Mouse (Mus musculus) large intestine, adult 2 months (tissue): ENCODE data around the gene Lrrc15. TPM values are rescaled to one million over a fixed set of nuclear protein-coding genes. Genes with fewer than 3 reads are reported as not detected.

Experiments used
- DNase-seq: peaks from one replicate; pipeline ENCODE4 v3.0.0-alpha.2; 2012; ENCODE audit warnings: low read depth, low spot score
- WGBS: fragments of 180-500 bp; shearing (Covaris S2); methylation state at CpG from one replicate; pipeline ENCODE4 v1.1.7; 2018; 5-methylcytosine and 5-hydroxymethylcytosine counted together
- polyA plus RNA-seq: library from polyadenylated mRNA; depleted of rRNA; stranded (reverse); fragments of >200 nt; gene quantifications from 2 replicates; pipeline ENCODE4 v1.2.3, GENCODE M21; 2012; rRNA removed

Gene Lrrc15
- polyA plus RNA-seq = 0.02 and 0.03 TPM in 2 replicates

DNA sequence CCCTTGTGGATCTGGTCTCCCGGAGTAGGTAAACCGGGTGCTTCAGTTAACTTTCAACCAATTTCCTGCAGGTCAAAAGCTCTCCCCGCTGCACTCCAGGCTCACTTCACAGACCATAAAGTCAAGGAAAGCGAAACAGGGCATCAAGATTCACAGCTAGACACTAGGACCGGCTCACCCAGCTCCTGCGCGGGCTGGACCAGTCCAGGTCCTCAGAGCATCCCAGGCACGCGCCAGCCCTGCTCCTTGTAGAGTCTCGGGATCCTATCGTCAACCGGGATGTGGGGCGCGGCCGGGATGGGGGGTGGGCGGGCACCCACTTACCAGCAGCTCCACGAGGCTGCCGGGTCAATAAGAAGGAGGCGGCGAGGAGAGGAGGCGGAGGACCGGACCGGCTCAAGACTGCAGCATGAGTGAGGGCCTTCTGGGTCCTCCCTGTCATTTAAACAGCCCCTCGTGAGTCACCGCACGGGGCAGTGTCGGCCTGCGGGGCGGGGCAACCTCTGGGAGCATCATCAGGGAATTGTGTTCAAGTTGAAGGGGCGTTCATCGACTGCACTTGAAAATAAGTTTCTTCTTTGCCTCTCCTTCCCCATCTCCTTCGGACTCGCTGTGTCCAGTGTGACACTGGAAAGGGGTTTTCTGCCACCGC lies at the start of gene Lrrc15:
Lrrc15 (minus strand) TSS at position 413 of the 652 bp plus-strand sequence.
- DNase-seq = no peak
- 5% methylated on average over 34 of the region's 34 CpGs for WGBS

DNA sequence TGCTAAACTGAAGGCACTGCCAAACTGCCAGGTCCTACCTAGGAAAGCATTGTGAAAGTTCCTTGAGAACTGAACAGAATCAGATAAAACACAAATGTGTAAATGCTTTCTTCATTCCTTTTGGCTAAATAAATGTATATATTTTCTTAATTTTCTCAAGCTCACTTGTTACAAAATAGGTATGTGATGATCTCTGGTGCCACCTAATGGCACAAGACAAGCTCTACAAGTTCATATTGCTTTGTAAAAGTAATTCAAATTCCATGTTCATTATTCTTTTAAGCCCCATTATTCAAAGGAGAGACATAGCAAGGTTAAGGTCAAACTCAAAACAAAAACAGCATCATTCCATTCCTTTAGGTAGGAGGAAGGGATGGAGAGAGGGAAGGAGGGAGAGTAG lies 31.2 kb upstream of the Lrrc15 start:
- DNase-seq = no peak

DNA sequence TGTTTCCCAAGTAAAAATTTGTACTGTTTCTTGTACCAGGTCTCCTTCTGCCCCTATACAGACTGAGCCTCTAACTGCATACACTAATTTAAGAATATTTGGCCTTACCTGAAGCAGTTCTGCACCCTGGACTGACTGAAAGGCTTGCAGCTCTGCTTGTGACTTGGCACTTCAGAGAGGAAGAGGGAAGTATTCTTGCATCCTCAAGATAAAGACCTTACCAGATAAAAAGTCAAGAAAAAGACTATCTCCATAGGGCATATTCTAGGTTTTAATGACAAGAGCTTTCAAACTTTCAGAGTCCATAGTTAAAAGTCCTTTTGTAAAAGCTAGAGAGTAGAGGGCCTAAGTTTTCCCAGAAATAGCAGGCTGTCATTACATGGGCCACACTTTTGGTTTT lies 27.6 kb upstream of the Lrrc15 start, which contains the start of gene Gp5:
Gp5 (minus strand) TSS at position 133 of the 400 bp plus-strand sequence.
- DNase-seq = no peak

DNA sequence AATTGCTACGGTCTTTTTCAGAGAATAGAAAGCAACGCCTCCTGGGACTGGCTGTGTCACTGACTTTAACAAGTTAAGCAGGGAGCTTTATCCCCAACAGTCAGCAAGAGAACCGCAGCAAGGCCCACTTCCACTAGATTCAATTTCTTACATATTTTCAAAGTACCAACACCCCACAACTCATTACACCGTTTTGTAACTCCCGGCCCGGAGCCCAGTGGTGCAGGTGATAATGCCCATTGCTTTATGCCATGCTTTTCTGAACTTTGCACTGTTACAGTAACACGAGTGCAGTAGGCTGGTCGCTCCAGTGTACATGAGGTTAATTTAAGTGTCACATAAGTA lies 27.1 kb upstream of the Lrrc15 start:
- no peak for DNase-seq

DNA sequence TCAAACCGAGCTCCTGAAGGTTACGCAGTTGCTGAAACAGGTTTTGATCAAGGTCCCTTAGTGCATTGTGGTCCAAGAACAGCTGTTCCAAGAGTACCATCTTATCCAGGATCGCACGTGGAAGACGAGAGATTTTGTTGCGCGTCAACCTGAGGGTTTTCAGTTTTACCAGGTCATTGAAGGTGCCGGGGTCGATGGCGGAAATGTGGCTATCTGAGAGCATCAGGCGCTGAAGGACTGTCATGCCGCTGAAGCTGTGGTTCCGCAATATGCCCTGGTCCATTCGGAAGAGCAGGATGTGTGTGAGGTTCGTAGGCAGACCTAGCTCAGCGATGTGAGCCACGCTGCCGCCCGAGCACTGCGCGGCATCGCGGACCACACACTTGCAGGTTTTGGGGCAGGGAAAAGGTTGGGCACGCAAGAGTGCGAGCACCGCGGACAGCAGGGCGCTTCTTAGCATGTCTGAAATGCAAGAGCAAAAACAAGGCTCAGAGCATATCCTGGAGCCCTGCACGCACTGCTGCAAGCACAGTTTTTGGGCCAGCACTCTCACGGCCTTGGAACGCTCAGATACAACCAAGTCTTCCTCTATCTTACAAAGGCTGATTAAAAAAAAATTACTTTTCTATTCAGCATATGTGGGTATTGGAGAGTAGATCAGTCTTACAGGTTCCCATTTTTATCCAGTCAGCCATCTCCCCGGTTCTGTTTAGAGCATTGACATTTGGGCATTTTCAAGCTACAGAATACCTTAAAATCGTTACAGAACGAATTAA lies 26.5 kb upstream of the Lrrc15 start:
- 8% methylated on average over 34 of the region's 34 CpGs for WGBS
- no peak for DNase-seq

More for the DNA sequence above, 27.1 kb upstream of the Lrrc15 start:
- WGBS = 34% methylated on average over 8 of the region's 8 CpGs

DNA sequence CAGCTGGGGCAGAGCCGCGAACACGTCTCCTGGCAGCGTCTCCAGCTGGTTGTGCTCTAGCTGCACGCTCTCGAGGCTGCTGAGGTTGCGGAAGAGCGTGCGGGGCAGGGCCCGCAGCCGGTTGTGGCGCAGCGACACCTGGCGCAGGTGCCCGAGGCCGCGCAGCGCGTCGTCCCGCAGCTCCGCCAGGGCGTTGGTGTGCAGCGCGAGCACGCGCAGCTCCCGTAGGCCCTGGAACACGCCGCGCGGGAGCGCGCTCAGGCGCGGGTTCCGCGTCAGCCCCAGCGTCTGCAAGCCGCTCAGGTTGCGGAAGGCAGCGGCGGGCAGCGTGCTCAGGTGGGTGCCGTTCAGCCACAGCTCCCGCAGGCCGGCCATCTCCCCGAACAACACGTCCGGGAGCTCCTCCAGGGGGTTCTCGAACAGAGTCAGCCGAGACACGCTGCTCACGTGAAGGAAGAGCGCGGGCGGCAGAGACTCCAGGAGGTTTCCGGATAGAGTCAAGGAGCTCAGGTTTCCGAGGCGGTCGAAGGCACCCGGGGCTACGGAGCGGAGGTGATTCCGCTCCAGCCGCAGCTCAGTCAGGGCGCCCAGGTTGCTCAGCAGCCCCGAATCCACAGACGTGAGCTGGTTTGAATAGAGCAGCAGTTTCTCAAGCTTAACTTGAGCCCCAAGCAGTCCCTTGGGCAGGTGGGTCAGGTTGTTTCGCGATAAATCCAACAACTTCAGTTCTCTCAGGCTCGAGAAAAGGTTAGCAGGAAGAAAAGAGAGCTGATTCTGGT lies 25.7 kb upstream of the Lrrc15 start:
- whole genome bisulfite sequencing = 2% methylated on average over 72 of the region's 72 CpGs

DNA sequence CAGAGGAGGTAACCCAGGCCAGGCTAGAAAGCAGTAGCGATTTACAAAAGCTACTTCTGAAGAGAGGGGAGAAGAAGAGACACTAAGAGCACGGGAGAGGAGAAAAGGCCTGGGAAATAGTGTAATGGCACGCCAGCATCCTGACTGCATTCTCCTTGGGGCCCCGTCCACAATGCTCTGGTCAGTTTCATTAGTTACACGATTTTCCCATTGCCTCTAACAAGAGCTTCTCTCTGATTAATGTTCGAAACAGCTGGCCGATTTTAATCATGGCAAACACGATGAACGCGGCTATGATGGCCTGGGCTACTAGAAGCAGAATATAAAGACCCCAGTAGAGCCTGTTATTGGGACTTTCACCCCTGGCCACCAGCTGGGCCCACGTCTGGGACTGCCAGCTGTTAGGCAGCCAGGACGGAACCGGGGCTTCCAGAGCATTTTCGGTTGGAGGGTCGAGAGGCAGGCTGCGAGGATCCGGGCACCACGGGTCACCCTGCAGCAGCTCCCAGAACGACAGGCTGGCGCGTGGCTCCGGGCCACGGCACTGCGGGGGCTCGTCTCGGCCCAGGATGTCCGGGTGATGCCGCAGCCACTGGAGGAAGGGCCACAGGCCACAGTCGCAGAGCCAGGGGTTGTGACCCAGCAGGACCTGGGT lies 25.0 kb upstream of the Lrrc15 start:
- no peak for DNase-seq
- 31% methylated on average over 29 of the region's 29 CpGs for WGBS

More for the DNA sequence above, 25.7 kb upstream of the Lrrc15 start:
- DNase-seq = no peak

DNA sequence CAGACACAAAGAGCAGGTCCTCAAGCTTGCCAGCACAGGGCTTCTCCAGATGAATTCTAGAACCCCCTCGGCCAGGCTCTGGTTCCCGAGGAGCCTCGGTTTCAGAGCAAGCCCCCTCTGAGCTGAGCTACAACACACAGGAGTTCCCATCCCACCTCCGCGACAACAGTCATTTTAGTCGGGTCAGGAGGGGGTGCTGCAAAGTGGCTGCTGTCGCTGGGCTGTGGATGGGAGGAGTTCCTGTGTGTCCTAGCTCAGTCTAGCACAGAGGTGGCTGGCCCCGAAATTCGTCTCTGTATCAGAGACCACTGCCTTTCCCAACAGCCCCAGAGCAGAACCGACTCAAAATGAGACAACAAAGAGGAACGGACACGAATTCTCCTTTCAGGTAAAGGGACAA lies 24.2 kb upstream of the Lrrc15 start:
- 70% methylated on average over 12 of the region's 12 CpGs for WGBS
- no peak for DNase-seq

DNA sequence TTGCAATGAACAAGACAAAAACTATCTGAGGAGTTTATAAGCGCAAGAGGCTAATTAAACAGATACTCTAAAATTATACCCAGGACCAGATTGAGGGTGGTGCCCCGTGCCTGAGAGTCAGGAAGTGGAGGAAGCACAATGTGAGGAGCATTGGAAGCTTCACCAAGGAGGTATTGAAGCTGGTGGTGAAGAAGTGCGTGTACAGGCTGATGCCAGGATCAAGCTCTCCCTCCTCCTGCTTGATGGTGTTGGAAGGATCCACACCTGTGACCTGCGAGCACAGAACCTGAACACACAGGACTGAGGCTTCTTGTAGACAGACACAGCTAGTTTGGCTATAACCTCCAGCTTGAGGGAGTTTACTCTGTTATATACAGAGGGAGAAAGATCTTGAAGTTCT lies 23.0 kb upstream of the Lrrc15 start:
- 82% methylated on average over 4 of the region's 4 CpGs for whole genome bisulfite sequencing

DNA sequence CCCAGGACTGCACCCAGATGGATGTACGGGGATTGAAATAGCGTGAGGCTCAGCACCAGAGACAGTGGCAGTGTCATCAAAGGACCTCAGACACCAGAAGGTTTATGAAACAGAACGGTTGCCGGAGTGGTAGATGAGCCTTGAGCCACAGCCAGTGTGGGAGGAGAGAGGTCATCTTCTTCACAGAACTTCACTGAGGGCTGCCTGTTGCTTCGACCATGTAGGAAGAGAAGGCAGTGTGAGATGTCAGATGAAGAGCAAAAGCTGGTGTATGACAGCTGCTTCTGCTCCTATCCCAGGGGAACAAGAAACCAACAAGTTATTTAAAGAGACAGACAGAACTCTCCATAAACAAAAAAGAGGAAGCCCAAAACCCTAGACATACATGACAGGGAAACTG lies 21.2 kb upstream of the Lrrc15 start:
- no peak for DNase-seq
- 54% methylated on average over 5 of the region's 5 CpGs for whole genome bisulfite sequencing

More for the DNA sequence above, 23.0 kb upstream of the Lrrc15 start:
- no peak for DNase-seq

DNA sequence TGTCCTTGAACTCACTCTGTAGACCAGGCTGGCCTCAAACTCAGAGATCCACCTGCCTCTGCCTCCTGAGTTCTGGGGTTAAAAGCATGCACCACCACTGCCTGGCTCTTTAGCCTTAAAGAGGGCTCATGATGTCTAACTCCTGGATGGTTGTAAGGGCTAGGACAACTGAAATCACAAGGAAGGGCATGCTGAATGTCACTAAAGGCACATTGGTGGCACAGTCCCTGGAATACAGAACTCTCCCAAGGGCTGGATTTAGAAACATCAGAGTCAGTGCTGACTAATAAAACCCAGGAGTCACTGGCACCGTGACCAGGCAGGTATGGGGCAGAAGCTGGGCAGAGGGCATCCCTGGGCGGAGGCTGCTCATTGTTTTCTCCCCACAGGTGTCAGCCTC lies 20.4 kb upstream of the Lrrc15 start:
- 43% methylated on average over 2 of the region's 2 CpGs for WGBS
- DNase-seq = no peak

DNA sequence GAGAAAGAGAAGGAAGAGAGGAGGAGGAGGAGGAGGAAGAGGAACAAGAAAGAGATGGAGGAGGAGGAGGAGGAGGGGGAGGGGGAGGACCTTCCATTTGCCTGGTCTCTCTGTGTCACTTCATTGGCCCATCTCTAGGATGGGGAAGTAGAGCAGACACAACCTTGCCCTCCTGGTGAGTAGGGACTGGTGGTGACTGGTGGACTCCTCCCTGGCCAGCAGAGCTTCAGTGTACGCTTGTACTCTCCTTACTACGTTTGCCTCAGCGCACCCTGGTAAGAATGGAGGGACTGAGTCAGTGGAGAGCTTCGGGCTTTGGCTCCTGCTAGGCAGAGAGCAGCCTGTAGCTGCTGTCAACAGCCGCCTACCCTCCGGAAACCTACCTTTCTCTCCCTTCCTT lies 19.6 kb upstream of the Lrrc15 start:
- no peak for DNase-seq
- 79% methylated on average over 6 of the region's 6 CpGs for WGBS

DNA sequence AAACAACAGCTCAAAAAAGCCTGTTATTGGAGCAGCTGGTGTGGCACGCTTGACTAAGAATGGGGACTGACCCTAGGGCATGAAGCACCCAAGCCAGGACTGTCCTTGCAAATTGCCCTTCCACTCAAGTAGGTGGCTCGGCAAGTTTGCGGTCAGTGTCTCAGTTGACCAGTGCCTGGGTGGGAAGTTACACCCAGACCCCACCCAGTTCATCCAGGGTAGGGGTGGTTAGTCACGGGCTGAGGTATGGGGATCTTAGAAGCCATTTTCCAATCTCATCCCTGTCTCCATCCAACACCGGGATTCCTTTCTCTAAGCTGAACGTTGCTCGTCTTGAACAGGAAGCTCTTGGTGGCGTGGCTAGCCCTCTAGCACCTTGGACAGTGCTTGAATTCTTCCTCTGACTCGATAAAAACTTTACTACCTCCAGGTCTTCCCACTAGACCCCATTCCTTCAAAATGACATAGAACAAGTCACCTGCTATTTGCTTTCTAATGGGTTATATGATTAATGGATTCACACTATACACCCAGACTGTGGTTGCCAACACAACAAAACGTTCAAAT lies 16.7 kb upstream of the Lrrc15 start:
- no peak for DNase-seq
- 54% methylated on average over 10 of the region's 10 CpGs for WGBS

DNA sequence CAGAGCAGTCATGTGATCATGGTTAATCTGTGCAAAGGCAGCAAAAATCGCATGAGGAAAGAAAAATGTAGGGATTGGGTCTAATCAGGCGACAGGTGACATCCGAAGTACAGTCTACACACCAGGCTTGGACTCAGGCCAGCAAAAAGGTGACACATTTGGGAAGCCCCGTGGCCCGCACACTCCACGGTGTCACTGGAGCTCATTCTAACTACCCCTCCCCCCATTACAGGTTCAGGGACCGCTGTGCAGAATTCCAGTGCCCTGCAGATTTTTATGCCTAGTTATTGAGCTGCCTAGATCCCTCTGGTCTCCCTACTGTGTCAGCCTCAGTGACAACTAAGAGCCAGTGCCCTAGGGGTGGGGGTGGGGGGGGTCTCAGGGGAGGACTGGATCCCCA lies 14.4 kb upstream of the Lrrc15 start:
- 73% methylated on average over 7 of the region's 7 CpGs for WGBS
- no peak for DNase-seq

DNA sequence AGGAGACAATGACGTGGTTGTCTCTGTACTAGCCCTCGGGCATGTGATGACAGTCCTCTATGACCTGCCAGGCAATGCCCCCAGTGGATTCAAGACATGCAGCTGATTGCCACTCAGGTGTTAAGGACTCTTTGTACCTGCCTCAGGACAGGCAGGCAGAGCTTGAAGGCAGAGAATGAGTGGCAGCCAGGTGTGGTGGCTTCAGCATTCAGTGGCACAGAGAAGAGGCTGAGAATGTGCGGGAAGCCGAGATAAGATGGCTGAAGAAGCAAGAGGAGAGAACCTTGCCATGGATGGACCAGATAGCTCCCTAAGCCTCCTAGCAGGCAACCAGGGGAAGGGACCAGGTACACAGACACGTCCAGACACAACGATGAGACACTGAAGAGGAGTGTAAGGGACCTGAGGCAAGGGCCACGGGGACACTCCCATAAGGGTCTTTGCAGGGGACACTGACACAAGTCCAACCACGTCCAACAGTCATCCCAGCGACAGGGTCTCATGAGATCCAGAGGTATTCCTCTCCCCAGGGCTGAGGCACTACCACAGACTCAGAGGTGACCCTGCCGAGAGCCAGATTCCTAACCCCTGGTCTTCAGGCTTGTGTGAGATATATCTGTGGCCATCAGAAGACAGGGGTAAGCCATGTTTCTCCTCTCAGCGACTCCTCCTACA lies 13.7 kb upstream of the Lrrc15 start:
- DNase-seq = no peak
- 83% methylated on average over 11 of the region's 11 CpGs for WGBS

DNA sequence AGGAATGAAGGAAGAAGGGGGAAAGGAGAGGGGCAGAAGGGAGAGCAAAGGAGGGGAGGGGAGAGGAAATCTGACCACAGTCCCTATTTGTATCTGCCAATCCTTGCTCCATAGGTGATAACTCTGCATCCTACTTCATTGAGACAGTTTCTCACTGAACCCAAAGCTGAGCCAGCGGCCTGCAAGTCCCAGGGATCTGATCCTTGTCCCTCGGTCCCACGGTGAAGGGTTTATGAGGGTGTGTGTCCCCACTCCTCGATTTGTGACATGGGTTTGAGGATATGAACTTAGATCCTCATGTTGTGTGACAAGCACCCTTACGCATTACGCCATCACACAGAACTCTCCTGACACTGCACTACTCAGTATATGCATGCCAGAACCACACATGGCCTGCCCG lies 12.1 kb upstream of the Lrrc15 start:
- no peak for DNase-seq
- WGBS = 87% methylated on average over 7 of the region's 7 CpGs

DNA sequence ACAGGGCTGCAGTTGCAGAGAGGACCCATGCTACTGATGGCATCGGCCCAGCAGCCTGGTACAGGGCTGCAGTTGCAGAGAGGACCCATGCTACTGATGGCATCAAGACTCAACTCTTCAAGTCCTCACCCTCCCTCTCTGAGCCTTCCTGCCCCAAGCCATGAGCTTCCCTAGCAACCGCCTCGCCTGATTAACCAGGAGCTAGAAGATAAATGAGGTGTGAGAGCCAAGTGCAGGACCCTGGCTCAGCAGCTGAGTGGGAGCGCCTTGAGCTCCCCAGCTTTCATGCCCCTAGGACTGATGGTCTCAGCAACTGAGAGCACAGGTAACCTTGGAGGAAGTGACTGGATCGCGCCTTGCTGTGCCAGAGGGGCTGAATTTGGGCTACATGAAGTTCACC lies 7.4 kb upstream of the Lrrc15 start:
- DNase-seq = no peak
- WGBS = 84% methylated on average over 6 of the region's 6 CpGs

DNA sequence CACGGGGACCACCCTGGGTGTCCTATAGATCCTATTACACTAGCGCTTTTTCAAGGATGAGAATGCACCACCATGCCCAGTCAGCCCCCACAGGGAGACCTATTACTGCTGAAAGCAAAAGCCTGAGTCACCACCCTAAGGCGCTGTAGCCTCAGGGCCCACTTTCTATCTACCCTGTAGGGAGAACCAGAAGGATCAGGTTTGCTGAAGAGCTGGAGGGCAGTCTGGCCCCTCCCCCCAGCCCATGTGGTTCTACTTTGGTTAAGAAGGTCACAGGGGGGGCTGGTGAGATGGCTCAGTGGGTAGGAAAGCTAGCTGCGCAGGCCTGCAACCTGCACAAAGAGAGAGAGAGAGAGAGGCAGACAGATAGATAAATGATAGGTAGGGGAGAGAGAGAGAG lies 2.6 kb upstream of the Lrrc15 start:
- DNase-seq = no peak
- WGBS = 81% methylated on average over 4 of the region's 4 CpGs

DNA sequence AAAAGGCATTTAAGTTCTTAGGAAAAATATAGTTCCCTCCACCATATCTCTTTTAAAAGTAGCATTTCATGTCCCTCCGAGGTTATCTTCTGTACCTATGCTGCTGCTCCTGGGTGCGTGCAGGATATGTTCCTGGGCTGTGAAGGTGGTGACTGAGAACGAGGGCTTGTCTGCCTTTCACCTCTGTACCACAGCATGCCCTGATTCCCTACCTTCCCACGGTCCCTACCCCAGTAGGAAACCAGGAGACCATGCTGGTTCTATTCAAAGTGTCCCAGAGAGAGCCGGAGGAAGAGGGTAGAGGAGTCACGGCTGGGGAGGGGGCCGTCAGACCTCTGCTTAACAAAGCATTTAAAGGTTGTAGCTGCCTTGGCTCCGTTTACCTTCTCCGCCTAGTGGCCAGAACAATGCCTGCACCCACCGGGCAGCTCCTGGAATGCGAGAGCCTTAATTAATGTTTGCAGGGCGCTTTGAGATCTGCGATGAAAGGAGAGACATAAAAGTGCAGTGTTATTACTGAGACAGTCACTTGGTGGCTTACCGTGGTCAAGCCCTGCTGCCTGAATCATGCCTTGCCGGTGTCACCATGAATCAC lies 784 bp upstream of the Lrrc15 start:
- 4% methylated on average over 15 of the region's 15 CpGs for WGBS
- no peak for DNase-seq
